Mouse (Mus musculus): ENCODE measurements around the gene Gm45021.

Gene Gm45021

GRCm38 (mm10) chr6:48572572-48573061 lies 16.8 kb upstream of the Gm45021 start, which contains the start of gene Rarres2:
Rarres2 (minus strand) TSS chr6:48572789.
- DNase-seq (ENCODE audit: low spot score) = no peak

- DNase-seq (ENCODE audit: low spot score) = no peak
Measured at GRCm38 (mm10) chr6:48573280-48573679, 16.1 kb upstream of the Gm45021 start.

GRCm38 (mm10) chr6:48573981-48574380 lies 15.4 kb upstream of the Gm45021 start:
- no peak for DNase-seq (ENCODE audit: low spot score)

- DNase-seq (ENCODE audit: low spot score) = no peak
Measured at GRCm38 (mm10) chr6:48578736-48579135, 10.7 kb upstream of the Gm45021 start.

- DNase-seq (ENCODE audit: low spot score) = no peak
Measured at GRCm38 (mm10) chr6:48579215-48579648, 10.2 kb upstream of the Gm45021 start.

- DNase-seq (ENCODE audit: low spot score) = no peak
Measured at GRCm38 (mm10) chr6:48581257-48581656, 8.2 kb upstream of the Gm45021 start.

- no peak for DNase-seq (ENCODE audit: low spot score)
Measured at GRCm38 (mm10) chr6:48582037-48582436, 7.4 kb upstream of the Gm45021 start.

GRCm38 (mm10) chr6:48591221-48591845 lies 1.9 kb downstream of the Gm45021 start:
- no peak for DNase-seq (ENCODE audit: low spot score)

- no peak for DNase-seq (ENCODE audit: low spot score)
Measured at GRCm38 (mm10) chr6:48591871-48592270, 2.5 kb downstream of the Gm45021 start.

GRCm38 (mm10) chr6:48593158-48594042 lies 4.0 kb downstream of the Gm45021 start, which contains the start of the genes Repin1 and Gm44965:
Repin1 (plus strand) TSS chr6:48593883.
Gm44965 (plus strand) TSS chr6:48593941.
- DNase-seq (ENCODE audit: low spot score) = peak; percentile 75

- DNase-seq (ENCODE audit: low spot score) = no peak
Measured at GRCm38 (mm10) chr6:48594043-48594738, 4.8 kb downstream of the Gm45021 start.

GRCm38 (mm10) chr6:48595278-48595677 lies 5.9 kb downstream of the Gm45021 start:
- no peak for DNase-seq (ENCODE audit: low spot score)

GRCm38 (mm10) chr6:48596545-48597232 lies 7.3 kb downstream of the Gm45021 start:
- no peak for DNase-seq (ENCODE audit: low spot score)

GRCm38 (mm10) chr6:48597233-48597625 lies 7.8 kb downstream of the Gm45021 start:
- DNase-seq (ENCODE audit: low spot score) = no peak

GRCm38 (mm10) chr6:48600594-48600993 lies 11.2 kb downstream of the Gm45021 start:
- DNase-seq (ENCODE audit: low spot score) = no peak

GRCm38 (mm10) chr6:48601271-48602079 lies 12.1 kb downstream of the Gm45021 start, which contains the start of gene Zfp775:
Zfp775 (plus strand) TSS chr6:48602063.
- DNase-seq (ENCODE audit: low spot score) = peak; percentile 85

GRCm38 (mm10) chr6:48602080-48602741 lies 12.8 kb downstream of the Gm45021 start:
- DNase-seq (ENCODE audit: low spot score) = no peak

- no peak for DNase-seq (ENCODE audit: low spot score)
Measured at GRCm38 (mm10) chr6:48608124-48608523, 18.7 kb downstream of the Gm45021 start.

- DNase-seq (ENCODE audit: low spot score) = no peak
Measured at GRCm38 (mm10) chr6:48609512-48609911, 20.1 kb downstream of the Gm45021 start.

- DNase-seq (ENCODE audit: low spot score) = no peak
Measured at GRCm38 (mm10) chr6:48610657-48611056, 21.2 kb downstream of the Gm45021 start.
